Mouse (Mus musculus): ENCODE data around the gene Pltp. TPM values are rescaled to one million over a fixed set of nuclear protein-coding genes. Genes with fewer than 3 reads are reported as not detected.

The Pltp gene
- polyA plus RNA-seq, 1 experiment from 2014 or later = 193 TPM

GRCm38 (mm10) chr2:164894048-164894447 lies 36.5 kb upstream of the Pltp start:
- no peak overlapping the region for H3K9ac ChIP-seq (ENCODE audit: low read length)
- 46% methylated on average over 5 of the region's 5 CpGs for WGBS
- H3K36me3 ChIP-seq (ENCODE audit: control insufficient read depth, insufficient read depth, low read length) = peaks cover 82% of the 10 kb centered on the region
- H3K4me1 ChIP-seq (replicated peaks; ENCODE audit: control insufficient read depth, insufficient read depth, low read length) = no peaks in the 10 kb centered on the region
- no peaks in the 10 kb centered on the region for H3K27me3 ChIP-seq (ENCODE audit: control insufficient read depth, insufficient read depth, low read depth, low read length)
- H3K4me2 ChIP-seq (ENCODE audit: low read depth, low read length) = no peak overlapping the region
- H3K27ac ChIP-seq (ENCODE audit: low read length) = no peak overlapping the region
- no peaks in the 10 kb centered on the region for H3K9me3 ChIP-seq (ENCODE audit: control insufficient read depth, low read length)
- H3K4me3 ChIP-seq (ENCODE audit: low read length) = no peak overlapping the region
- ATAC-seq (ENCODE audit: low read depth) = no peak

GRCm38 (mm10) chr2:164892696-164893216 lies 35.2 kb upstream of the Pltp start:
- H3K36me3 ChIP-seq (ENCODE audit: control insufficient read depth, insufficient read depth, low read length) = peaks cover 84% of the 10 kb centered on the region
- no peak overlapping the region for H3K4me2 ChIP-seq (ENCODE audit: low read depth, low read length)
- H3K9me3 ChIP-seq (ENCODE audit: control insufficient read depth, low read length) = no peaks in the 10 kb centered on the region
- no peak overlapping the region for H3K27ac ChIP-seq (ENCODE audit: low read length)
- H3K27me3 ChIP-seq (ENCODE audit: control insufficient read depth, insufficient read depth, low read depth, low read length) = no peaks in the 10 kb centered on the region
- 82% methylated on average over 6 of the region's 6 CpGs for WGBS
- H3K4me1 ChIP-seq (replicated peaks; ENCODE audit: control insufficient read depth, insufficient read depth, low read length) = no peaks in the 10 kb centered on the region
- no peak for ATAC-seq (ENCODE audit: low read depth)
- no peak overlapping the region for H3K4me3 ChIP-seq (ENCODE audit: low read length)
- no peak overlapping the region for H3K9ac ChIP-seq (ENCODE audit: low read length)

- no peak overlapping the region for H3K9ac ChIP-seq (ENCODE audit: low read length)
- H3K4me3 ChIP-seq (ENCODE audit: low read length) = no peak overlapping the region
- H3K4me2 ChIP-seq (ENCODE audit: low read depth, low read length) = no peak overlapping the region
- H3K4me1 ChIP-seq (replicated peaks; ENCODE audit: control insufficient read depth, insufficient read depth, low read length) = no peaks in the 10 kb centered on the region
- ATAC-seq (ENCODE audit: low read depth) = no peak
- H3K36me3 ChIP-seq (ENCODE audit: control insufficient read depth, insufficient read depth, low read length) = peaks cover 84% of the 10 kb centered on the region
- 89% methylated on average over 15 of the region's 15 CpGs for WGBS
- H3K9me3 ChIP-seq (ENCODE audit: control insufficient read depth, low read length) = no peaks in the 10 kb centered on the region
- no peaks in the 10 kb centered on the region for H3K27me3 ChIP-seq (ENCODE audit: control insufficient read depth, insufficient read depth, low read depth, low read length)
- H3K27ac ChIP-seq (ENCODE audit: low read length) = no peak overlapping the region
Observed at GRCm38 (mm10) chr2:164891908-164892695, 34.6 kb upstream of the Pltp start.

GRCm38 (mm10) chr2:164891056-164891834 lies 33.7 kb upstream of the Pltp start:
- WGBS = 82% methylated on average over 13 of the region's 13 CpGs
- Histone ChIP-seq H3K36me3 (ENCODE audit: control insufficient read depth, insufficient read depth, low read length) (peaks cover 87% of the 10 kb centered on the region), H3K4me1 (replicated peaks; ENCODE audit: control insufficient read depth, insufficient read depth, low read length) (no peaks in the 10 kb centered on the region), H3K9ac (ENCODE audit: low read length) (no peak overlapping the region), H3K27me3 (ENCODE audit: control insufficient read depth, insufficient read depth, low read depth, low read length) (no peaks in the 10 kb centered on the region), H3K4me3 (ENCODE audit: low read length) (no peak overlapping the region), H3K27ac (ENCODE audit: low read length) (no peak overlapping the region), H3K9me3 (ENCODE audit: control insufficient read depth, low read length) (no peaks in the 10 kb centered on the region), H3K4me2 (ENCODE audit: low read depth, low read length) (no peak overlapping the region)
- no peak for ATAC-seq (ENCODE audit: low read depth)

- ATAC-seq (ENCODE audit: low read depth) = no peak
- no peaks in the 10 kb centered on the region for H3K27me3 ChIP-seq (ENCODE audit: control insufficient read depth, insufficient read depth, low read depth, low read length)
- no peak overlapping the region for H3K9ac ChIP-seq (ENCODE audit: low read length)
- no peak overlapping the region for H3K4me2 ChIP-seq (ENCODE audit: low read depth, low read length)
- H3K9me3 ChIP-seq (ENCODE audit: control insufficient read depth, low read length) = no peaks in the 10 kb centered on the region
- no peak overlapping the region for H3K27ac ChIP-seq (ENCODE audit: low read length)
- peaks cover 5% of the 10 kb centered on the region for H3K4me1 ChIP-seq (replicated peaks; ENCODE audit: control insufficient read depth, insufficient read depth, low read length)
- H3K4me3 ChIP-seq (ENCODE audit: low read length) = no peak overlapping the region
- peaks cover 85% of the 10 kb centered on the region for H3K36me3 ChIP-seq (ENCODE audit: control insufficient read depth, insufficient read depth, low read length)
- 87% methylated on average over 24 of the region's 24 CpGs for WGBS
Observed at GRCm38 (mm10) chr2:164890411-164891049, 33.0 kb upstream of the Pltp start.

GRCm38 (mm10) chr2:164889960-164890359 lies 32.4 kb upstream of the Pltp start:
- peaks cover 6% of the 10 kb centered on the region for H3K4me1 ChIP-seq (replicated peaks; ENCODE audit: control insufficient read depth, insufficient read depth, low read length)
- 86% methylated on average over 2 of the region's 2 CpGs for WGBS

GRCm38 (mm10) chr2:164888996-164889395 lies 31.5 kb upstream of the Pltp start:
- Histone ChIP-seq H3K9me3 (ENCODE audit: control insufficient read depth, low read length) (no peaks in the 10 kb centered on the region), H3K9ac (ENCODE audit: low read length) (no peak overlapping the region), H3K4me1 (replicated peaks; ENCODE audit: control insufficient read depth, insufficient read depth, low read length) (peaks cover 6% of the 10 kb centered on the region), H3K27me3 (ENCODE audit: control insufficient read depth, insufficient read depth, low read depth, low read length) (no peaks in the 10 kb centered on the region), H3K36me3 (ENCODE audit: control insufficient read depth, insufficient read depth, low read length) (peaks cover 88% of the 10 kb centered on the region), H3K27ac (ENCODE audit: low read length) (no peak overlapping the region), H3K4me2 (ENCODE audit: low read depth, low read length) (no peak overlapping the region), H3K4me3 (ENCODE audit: low read length) (no peak overlapping the region)
- ATAC-seq (ENCODE audit: low read depth) = no peak
- WGBS = 73% methylated on average over 12 of the region's 12 CpGs

More at GRCm38 (mm10) chr2:164889960-164890359, 32.4 kb upstream of the Pltp start:
- no peak overlapping the region for H3K27ac ChIP-seq (ENCODE audit: low read length)
- H3K9ac ChIP-seq (ENCODE audit: low read length) = no peak overlapping the region
- H3K4me2 ChIP-seq (ENCODE audit: low read depth, low read length) = no peak overlapping the region
- H3K4me3 ChIP-seq (ENCODE audit: low read length) = no peak overlapping the region
- H3K27me3 ChIP-seq (ENCODE audit: control insufficient read depth, insufficient read depth, low read depth, low read length) = no peaks in the 10 kb centered on the region
- H3K9me3 ChIP-seq (ENCODE audit: control insufficient read depth, low read length) = no peaks in the 10 kb centered on the region
- ATAC-seq (ENCODE audit: low read depth) = no peak
- H3K36me3 ChIP-seq (ENCODE audit: control insufficient read depth, insufficient read depth, low read length) = peaks cover 87% of the 10 kb centered on the region

GRCm38 (mm10) chr2:164886617-164887016 lies 29.1 kb upstream of the Pltp start:
- Histone ChIP-seq H3K4me3 (ENCODE audit: low read length) (no peak overlapping the region), H3K4me2 (ENCODE audit: low read depth, low read length) (no peak overlapping the region), H3K4me1 (replicated peaks; ENCODE audit: control insufficient read depth, insufficient read depth, low read length) (peaks cover 6% of the 10 kb centered on the region), H3K9me3 (ENCODE audit: control insufficient read depth, low read length) (no peaks in the 10 kb centered on the region), H3K9ac (ENCODE audit: low read length) (no peak overlapping the region), H3K27ac (ENCODE audit: low read length) (no peak overlapping the region), H3K27me3 (ENCODE audit: control insufficient read depth, insufficient read depth, low read depth, low read length) (no peaks in the 10 kb centered on the region), H3K36me3 (ENCODE audit: control insufficient read depth, insufficient read depth, low read length) (peaks cover 75% of the 10 kb centered on the region)
- ATAC-seq (ENCODE audit: low read depth) = no peak
- 91% methylated on average over 10 of the region's 10 CpGs for WGBS

- Histone ChIP-seq H3K27me3 (ENCODE audit: control insufficient read depth, insufficient read depth, low read depth, low read length) (no peaks in the 10 kb centered on the region), H3K4me3 (ENCODE audit: low read length) (no peak overlapping the region), H3K4me1 (replicated peaks; ENCODE audit: control insufficient read depth, insufficient read depth, low read length) (peaks cover 7% of the 10 kb centered on the region), H3K9me3 (ENCODE audit: control insufficient read depth, low read length) (no peaks in the 10 kb centered on the region), H3K27ac (ENCODE audit: low read length) (0 out of 2 replicates have a peak overlapping the region, but pooled peaks have one; percentile 5), H3K36me3 (ENCODE audit: control insufficient read depth, insufficient read depth, low read length) (peaks cover 67% of the 10 kb centered on the region), H3K9ac (ENCODE audit: low read length) (no peak overlapping the region), H3K4me2 (ENCODE audit: low read depth, low read length) (no peak overlapping the region)
- WGBS = 27% methylated on average over 7 of the region's 7 CpGs
- peak; percentile 73 for ATAC-seq (ENCODE audit: low read depth)
Observed at GRCm38 (mm10) chr2:164885788-164886187, 28.3 kb upstream of the Pltp start.
